Mouse (Mus musculus) MEL (cell line): ENCODE results near the gene Cdc42se2. TPM values are rescaled to one million over a fixed set of nuclear protein-coding genes. Genes with fewer than 3 reads are reported as not detected.
A peak's percentile ranks its signal among the peaks of the same experiment; 100 is the strongest.

ENCODE experiments used
- DNase-seq: peaks from one replicate; pipeline ENCODE4 v3.0.0; 2011; ENCODE audit warnings: low read depth, low spot score
- H3K27ac ChIP-seq: 2 replicates; pipeline ENCODE4 v1.5.1; 2012; ENCODE audit warnings: low read depth, mild to moderate bottlenecking, control low read depth, low read length, moderate library complexity; ENCODE audit not compliant: control insufficient read depth
- H3K27me3 ChIP-seq, 2 experiments: fragments of 150-350 bp in 1 of 2; sonication (generic) in 1 of 2; 2 replicates each; pipeline ENCODE4 v1.6.1; 2012; ENCODE audit warnings: low read length in 2 of 2, mild to moderate bottlenecking in 2 of 2, improper control_type of control experiment in 1 of 2, moderate library complexity in 1 of 2; ENCODE audit not compliant: insufficient read depth in 2 of 2, control insufficient read depth in 1 of 2
- H3K36me3 ChIP-seq, 2 experiments: 2 replicates each; pipeline ENCODE4 v1.6.1; 2012 to 2014; ENCODE audit warnings: low read length in 2 of 2, improper control_type of control experiment in 1 of 2, inconsistent platforms in 1 of 2, mild to moderate bottlenecking in 1 of 2; ENCODE audit not compliant: insufficient read depth in 2 of 2, control insufficient read depth in 1 of 2
- H3K4me1 ChIP-seq, 2 experiments: fragments of 150-350 bp in 1 of 2; sonication (generic) in 1 of 2; 2 replicates each; pipeline ENCODE4 v1.6.1; 2012; ENCODE audit warnings: low read length in 2 of 2, improper control_type of control experiment in 1 of 2, mild to moderate bottlenecking in 1 of 2; ENCODE audit not compliant: insufficient read depth in 2 of 2, control insufficient read depth in 1 of 2
- H3K4me3 ChIP-seq, 2 experiments: fragments of 150-350 bp in 1 of 2; sonication (generic) in 1 of 2; 2 replicates each; pipeline ENCODE4 v1.5.1; 2012; ENCODE audit warnings: low read depth in 2 of 2, low read length in 2 of 2, mild to moderate bottlenecking in 2 of 2, moderate library complexity in 2 of 2, control low read depth in 1 of 2, improper control_type of control experiment in 1 of 2; ENCODE audit not compliant: control insufficient read depth in 1 of 2, insufficient read depth in 1 of 2
- H3K79me2 ChIP-seq: 2 replicates; pipeline ENCODE4 v1.6.1; 2012; ENCODE audit warnings: mild to moderate bottlenecking, low read length, moderate library complexity; ENCODE audit not compliant: control insufficient read depth, poor library complexity, insufficient read depth
- H3K9ac ChIP-seq: 2 replicates; pipeline ENCODE4 v1.6.1; 2012; ENCODE audit warnings: low read depth, mild to moderate bottlenecking, control low read depth, low read length, moderate library complexity; ENCODE audit not compliant: control insufficient read depth, poor library complexity, severe bottlenecking
- H3K9me3 ChIP-seq: fragments of 150-350 bp; sonication (generic); replicated peaks from 2 replicates; pipeline ENCODE4 v1.6.1; 2012; ENCODE audit warnings: mild to moderate bottlenecking, low read length, improper control_type of control experiment, moderate library complexity; ENCODE audit not compliant: insufficient read depth
- CHD1 ChIP-seq: IDR thresholded peaks from 2 replicates; pipeline ENCODE4 v1.6.1; 2012; ENCODE audit warnings: low read depth, mild to moderate bottlenecking, inconsistent platforms, low read length, improper control_type of control experiment
- CHD2 ChIP-seq: IDR thresholded peaks from 2 replicates; pipeline ENCODE4 v1.6.1; 2011; ENCODE audit warnings: low read length, improper control_type of control experiment
- CTCF ChIP-seq, 3 experiments: IDR thresholded peaks in 2 of 3; conservative IDR thresholded peaks in 1 of 3; 2 replicates each; pipeline ENCODE4 v1.5.1; 2011 to 2012; ENCODE audit warnings: low read length in 3 of 3, low read depth in 2 of 3, mild to moderate bottlenecking in 2 of 3, improper control_type of control experiment in 1 of 3, inconsistent platforms in 1 of 3, mixed read lengths in 1 of 3, moderate library complexity in 1 of 3; ENCODE audit not compliant: control insufficient read depth in 1 of 3, insufficient read depth in 1 of 3, poor library complexity in 1 of 3, severe bottlenecking in 1 of 3
- EP300 ChIP-seq, 2 experiments: IDR thresholded peaks; 2 replicates each; pipeline ENCODE4 v1.6.1; 2011; ENCODE audit warnings: improper control_type of control experiment in 2 of 2, low read length in 2 of 2, low read depth in 1 of 2, mild to moderate bottlenecking in 1 of 2
- GABPA ChIP-seq: IDR thresholded peaks from 2 replicates; pipeline ENCODE4 v1.6.1; 2012; ENCODE audit warnings: low read depth, mild to moderate bottlenecking, inconsistent platforms, low read length, improper control_type of control experiment, moderate library complexity
- GATA1 ChIP-seq: IDR thresholded peaks from 2 replicates; pipeline ENCODE4 v1.6.1; 2011; ENCODE audit warnings: low read depth, low read length, improper control_type of control experiment
- HCFC1 ChIP-seq: IDR thresholded peaks from 2 replicates; pipeline ENCODE4 v1.6.1; 2012; ENCODE audit warnings: low read depth, mild to moderate bottlenecking, inconsistent platforms, low read length, improper control_type of control experiment, moderate library complexity
- KAT2A ChIP-seq: conservative IDR thresholded peaks from 2 replicates; pipeline ENCODE4 v1.6.1; 2012; ENCODE audit warnings: low read depth, low read length, improper control_type of control experiment, inconsistent platforms
- MAFK ChIP-seq: IDR thresholded peaks from 2 replicates; pipeline ENCODE4 v1.6.1; 2011; ENCODE audit warnings: low read depth, mild to moderate bottlenecking, low read length, improper control_type of control experiment, borderline replicate concordance
- MAX ChIP-seq: IDR thresholded peaks from 2 replicates; pipeline ENCODE4 v1.6.1; 2011; ENCODE audit warnings: low read length, improper control_type of control experiment
- MAZ ChIP-seq: IDR thresholded peaks from 2 replicates; pipeline ENCODE4 v1.6.1; 2012; ENCODE audit warnings: low read depth, mild to moderate bottlenecking, inconsistent platforms, low read length, improper control_type of control experiment
- POLR2AphosphoS5 ChIP-seq: IDR thresholded peaks from 2 replicates; pipeline ENCODE4 v1.6.1; 2012; ENCODE audit warnings: low read depth, borderline replicate concordance, mild to moderate bottlenecking, inconsistent platforms, low read length, moderate library complexity, mixed read lengths
- RAD21 ChIP-seq: IDR thresholded peaks from 2 replicates; pipeline ENCODE4 v1.6.1; 2011; ENCODE audit warnings: mild to moderate bottlenecking, low read depth, low read length, improper control_type of control experiment
- RCOR1 ChIP-seq: IDR thresholded peaks from 2 replicates; pipeline ENCODE4 v1.6.1; 2012; ENCODE audit warnings: low read depth, mild to moderate bottlenecking, inconsistent platforms, low read length, improper control_type of control experiment
- SIN3A ChIP-seq: IDR thresholded peaks from 2 replicates; pipeline ENCODE4 v1.6.1; 2012; ENCODE audit warnings: low read length, improper control_type of control experiment, inconsistent platforms
- SMC3 ChIP-seq: IDR thresholded peaks from 2 replicates; pipeline ENCODE4 v1.6.1; 2011; ENCODE audit warnings: low read depth, low read length, improper control_type of control experiment
- TBP ChIP-seq: IDR thresholded peaks from 2 replicates; pipeline ENCODE4 v1.8.0; 2011; ENCODE audit warnings: low read depth, low read length, improper control_type of control experiment
- TCF12 ChIP-seq: IDR thresholded peaks from 2 replicates; pipeline ENCODE4 v1.6.1; 2014; ENCODE audit warnings: low read depth, mild to moderate bottlenecking, inconsistent platforms, low read length, improper control_type of control experiment, moderate library complexity
- UBTF ChIP-seq: IDR thresholded peaks from 2 replicates; pipeline ENCODE4 v1.6.1; 2012; ENCODE audit warnings: low read depth, mild to moderate bottlenecking, inconsistent platforms, low read length, improper control_type of control experiment, moderate library complexity, borderline replicate concordance; ENCODE audit not compliant: insufficient read depth
- ZC3H11A ChIP-seq: IDR thresholded peaks from 2 replicates; pipeline ENCODE4 v1.6.1; 2012; ENCODE audit warnings: low read depth, mild to moderate bottlenecking, inconsistent platforms, low read length, improper control_type of control experiment
- ZMIZ1 ChIP-seq: IDR thresholded peaks from 2 replicates; pipeline ENCODE4 v1.6.1; 2012; ENCODE audit warnings: low read depth, mild to moderate bottlenecking, inconsistent platforms, low read length, improper control_type of control experiment, moderate library complexity
- ZNF384 ChIP-seq: IDR thresholded peaks from 2 replicates; pipeline ENCODE4 v1.6.1; 2012; ENCODE audit warnings: low read depth, mild to moderate bottlenecking, inconsistent platforms, low read length, improper control_type of control experiment
- polyA plus RNA-seq, 2 experiments: library from polyadenylated mRNA; stranded (reverse) in 1 of 2; unstranded in 1 of 2; fragments of >175 nt in 1 of 2; fragments of >200 nt in 1 of 2; gene quantifications; 2 replicates each; pipeline versions ENCODE4 v1.2.1 to v1.2.4; 2012; ENCODE audit warnings: low replicate concordance in 2 of 2, low read depth in 1 of 2; ENCODE audit not compliant: insufficient read length in 2 of 2, insufficient read depth in 1 of 2, missing spikeins in 1 of 2
- total RNA-seq: library from RNA; depleted of rRNA; stranded (reverse); fragments of 300-350 nt; gene quantifications from 2 replicates; pipeline ENCODE4 v1.2.3, GENCODE M21; 2012

Cdc42se2 gene
- total and polyA plus RNA-seq, 3 experiments, result 30.1 to 47.4 (median 33.4) TPM

DNA sequence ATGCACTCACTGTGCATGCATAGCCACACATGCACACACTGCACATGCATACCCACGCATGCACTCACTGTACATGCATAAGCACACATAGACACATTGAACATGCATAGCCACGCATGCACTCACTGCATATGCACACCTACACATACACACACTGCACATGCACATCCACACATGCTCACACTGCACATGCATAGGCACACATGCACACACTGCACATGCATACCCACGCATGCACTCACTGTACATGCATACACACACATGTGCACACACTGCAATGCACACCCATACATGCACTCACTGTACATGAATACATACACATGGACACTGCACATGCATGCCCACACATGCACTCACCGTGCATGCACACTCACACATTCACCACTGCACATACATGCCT, 4.0 kb upstream of the Cdc42se2 start:
- H3K4me3 ChIP-seq, result no peak overlapping the region
- no peak for TF ChIP-seq RAD21
- TF ChIP-seq ZNF384, result no peak
- no peak for TF ChIP-seq KAT2A
- peak in 1 of 3 experiments; percentile 16; a peak in 1 of 6 replicates for TF ChIP-seq CTCF (IDR thresholded peaks at IDR 0.05 in 2 of 3, conservative IDR thresholded peaks at IDR 0.05 in 1 of 3; ENCODE audit: control insufficient read depth in 1 of 3, insufficient read depth in 1 of 3, low read depth in 2 of 3, low read length in 3 of 3, poor library complexity in 1 of 3, severe bottlenecking in 1 of 3)
- peak; percentile 86; the same call in 1 of the 2 replicates for TF ChIP-seq POLR2AphosphoS5
- no peak for TF ChIP-seq GABPA
- H3K79me2 ChIP-seq, result peaks cover 5% of the 10 kb centered on the region; the same call in 1 of the 2 replicates
- peaks cover 17% of the 10 kb centered on the region in 2 experiments for H3K4me1 ChIP-seq
- H3K27ac ChIP-seq, result no peak overlapping the region
- H3K36me3 ChIP-seq, result peaks cover 0 to 21% of the 10 kb centered on the region in 2 experiments; a peak in 2 of 4 replicates
- H3K9me3 ChIP-seq, result no peaks in the 10 kb centered on the region
- no peak overlapping the region for H3K9ac ChIP-seq
- DNase-seq, result no peak
- no peaks in the 10 kb centered on the region for H3K27me3 ChIP-seq

DNA sequence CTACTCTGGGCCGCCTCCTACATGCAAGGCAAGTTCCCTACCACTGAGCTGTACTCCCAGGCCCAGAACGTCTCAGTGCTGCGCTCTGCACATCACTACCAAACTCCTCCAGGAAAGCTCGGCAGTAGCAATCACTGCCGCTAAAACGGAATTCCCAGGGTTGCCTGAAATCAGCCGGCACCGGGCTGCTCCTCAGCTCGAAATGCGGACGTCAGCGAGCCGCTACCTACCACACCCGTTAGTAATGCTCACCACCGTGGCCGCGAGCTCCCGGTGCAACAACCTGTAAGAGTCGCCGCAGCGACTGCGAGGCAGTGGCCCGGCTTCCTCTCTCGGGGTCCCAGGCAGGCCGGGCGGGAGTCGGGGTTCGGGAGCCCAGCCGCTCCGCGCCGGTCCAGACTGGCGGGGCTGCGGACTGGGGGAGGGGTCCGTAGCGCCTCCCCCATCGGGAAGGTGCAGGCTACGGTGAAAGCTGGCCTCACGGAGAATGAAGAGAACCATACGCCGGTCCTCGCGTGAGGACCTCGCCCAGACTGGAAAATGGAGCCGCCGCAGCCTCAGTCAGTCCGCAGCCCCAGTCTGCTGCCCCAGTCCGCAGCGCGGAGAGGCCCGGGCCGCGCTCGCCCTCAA, 502 bp downstream of the Cdc42se2 start:
- TF ChIP-seq HCFC1 (no peak), EP300 (IDR thresholded peaks at IDR 0.05; ENCODE audit: low read depth in 1 of 2, low read length in 2 of 2) (0 out of 4 replicates have a peak, but pooled peaks of 1 of the 2 experiments have one; percentile 8), UBTF (0 out of 2 replicates have a peak, but pooled peaks have one; percentile 67), SMC3 (no peak), CHD1 (peak; percentile 62; the same call in 1 of the 2 replicates), CHD2 (no peak)
- TF ChIP-seq, all 39 proteins: peak for 3
- peaks cover 0 to 13% of the 10 kb centered on the region in 2 experiments; a peak in 2 of 4 replicates for H3K36me3 ChIP-seq
- no peaks in the 10 kb centered on the region for H3K9me3 ChIP-seq
- peaks cover 5 to 6% of the 10 kb centered on the region in 2 experiments for H3K4me1 ChIP-seq
- peak overlapping the region; percentile 44 for H3K27ac ChIP-seq
- H3K4me3 ChIP-seq, result peak overlapping the region; percentile 72 to 98
- peak; percentile 75 for DNase-seq
- peak overlapping the region; percentile 78 for H3K9ac ChIP-seq
- peaks cover 13% of the 10 kb centered on the region for H3K79me2 ChIP-seq
- no peaks in the 10 kb centered on the region for H3K27me3 ChIP-seq

DNA sequence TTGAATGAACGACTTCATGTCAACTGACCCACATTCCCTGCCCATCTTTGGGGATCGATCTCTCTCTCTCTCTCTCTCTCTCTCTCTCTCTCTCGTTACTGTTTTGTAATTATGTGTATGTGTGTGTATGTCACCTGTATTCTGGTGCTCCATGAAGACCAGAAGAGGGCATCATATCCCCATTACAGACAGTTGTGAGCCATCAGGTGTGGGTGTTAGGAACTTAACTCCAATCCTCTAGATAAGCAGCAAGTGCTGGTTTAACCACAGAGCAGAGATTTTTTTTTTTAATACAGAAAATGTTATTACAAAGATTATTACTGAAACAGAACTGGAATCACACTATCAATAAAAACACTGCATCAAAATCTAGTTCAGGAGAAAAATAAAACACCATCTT, 1.9 kb downstream of the Cdc42se2 start:
- H3K36me3 ChIP-seq, result peaks cover 0 to 14% of the 10 kb centered on the region in 2 experiments; a peak in 2 of 4 replicates
- 0 out of 4 replicates have a peak, but pooled peaks of 1 of the 2 experiments have one; percentile 20 for TF ChIP-seq EP300 (IDR thresholded peaks at IDR 0.05; ENCODE audit: low read depth in 1 of 2, low read length in 2 of 2)
- TF ChIP-seq GATA1, result peak; percentile 61
- TF ChIP-seq TBP, result no peak
- no peak for TF ChIP-seq MAX
- TF ChIP-seq MAFK, result peak; percentile 9; the same call in 1 of the 2 replicates
- TF ChIP-seq SIN3A, result peak; percentile 38; the same call in 1 of the 2 replicates
- peak; percentile 95 for TF ChIP-seq RCOR1
- TF ChIP-seq CTCF (IDR thresholded peaks at IDR 0.05 in 2 of 3, conservative IDR thresholded peaks at IDR 0.05 in 1 of 3; ENCODE audit: control insufficient read depth in 1 of 3, insufficient read depth in 1 of 3, low read depth in 2 of 3, low read length in 3 of 3, poor library complexity in 1 of 3, severe bottlenecking in 1 of 3), result peak in 1 of 3 experiments; percentile 42; a peak in 2 of 6 replicates
- TF ChIP-seq ZC3H11A, result peak; percentile 23; the same call in 1 of the 2 replicates
- TF ChIP-seq RAD21, result peak; percentile 38
- no peak for TF ChIP-seq ZMIZ1
- 0 out of 2 replicates have a peak, but pooled peaks have one; percentile 20 for TF ChIP-seq MAZ
- 0 out of 2 replicates have a peak, but pooled peaks have one; percentile 14 for TF ChIP-seq TCF12
- TF ChIP-seq SMC3, result peak; percentile 53
- TF ChIP-seq CHD2, result no peak
- TF ChIP-seq ZNF384, result peak; percentile 60
- TF ChIP-seq, all 39 proteins: peak for 12
- H3K9ac ChIP-seq, result no peak overlapping the region
- H3K27ac ChIP-seq, result no peak overlapping the region
- no peak overlapping the region for H3K4me3 ChIP-seq
- peaks cover 5 to 6% of the 10 kb centered on the region in 2 experiments for H3K4me1 ChIP-seq
- no peaks in the 10 kb centered on the region for H3K27me3 ChIP-seq
- no peak for DNase-seq
- H3K9me3 ChIP-seq, result no peaks in the 10 kb centered on the region
- H3K79me2 ChIP-seq, result peaks cover 16% of the 10 kb centered on the region
